Mouse (Mus musculus) hindbrain, embryonic 15.5 days (tissue): Measurements from ENCODE around the gene Gm2431. TPM values are rescaled to one million over a fixed set of nuclear protein-coding genes. Genes with fewer than 3 reads are reported as not detected.
"Not testable (repeated sequence)": the region's sequence is repeated elsewhere in the genome, so short reads cannot be mapped to it uniquely, and the experiment has no call there.

Source experiments
- ATAC-seq: fragments of 200-750 bp; cut with Nextera tagmentation; 2 replicates; pipeline ENCODE4 v1.8.0; 2017; ENCODE audit warnings: low read depth, moderate number of reproducible peaks, moderate TSS enrichment; ENCODE audit not compliant: low FRiP score
- H3K27ac ChIP-seq: fragments of 300-500 bp; sonication (generic); replicated peaks from 2 replicates; pipeline ENCODE4 v1.5.1; 2015; ENCODE audit warnings: mild to moderate bottlenecking, inconsistent platforms
- H3K27me3 ChIP-seq: fragments of 300-500 bp; sonication (generic); 2 replicates; pipeline ENCODE4 v1.6.1; 2015; ENCODE audit warnings: control low read depth, inconsistent platforms
- H3K36me3 ChIP-seq: fragments of 300-500 bp; sonication (generic); 2 replicates; pipeline ENCODE4 v1.6.1; 2015; ENCODE audit warnings: control low read depth, inconsistent platforms
- H3K4me1 ChIP-seq: fragments of 300-500 bp; sonication (generic); replicated peaks from 2 replicates; pipeline ENCODE4 v1.6.1; 2015; ENCODE audit warnings: control low read depth, inconsistent platforms
- H3K4me2 ChIP-seq: fragments of 300-500 bp; sonication (generic); 2 replicates; pipeline ENCODE4 v1.6.1; 2015; ENCODE audit warnings: moderate library complexity, mild to moderate bottlenecking, inconsistent platforms
- H3K4me3 ChIP-seq: fragments of 300-500 bp; sonication (generic); 2 replicates; pipeline ENCODE4 v1.5.1; 2015; ENCODE audit warnings: mild to moderate bottlenecking, inconsistent platforms
- H3K9ac ChIP-seq: fragments of 300-500 bp; sonication (generic); 2 replicates; pipeline ENCODE4 v1.6.1; 2015; ENCODE audit warnings: inconsistent platforms
- H3K9me3 ChIP-seq: fragments of 300-500 bp; sonication (generic); 2 replicates; pipeline ENCODE4 v1.6.1; 2016; ENCODE audit warnings: control low read depth, inconsistent platforms
- WGBS: fragments of 180-500 bp; shearing (Covaris S2); methylation state at CpG from one replicate; pipeline ENCODE4 v1.1.7; 2015; 5-methylcytosine and 5-hydroxymethylcytosine counted together
- polyA plus RNA-seq: library from polyadenylated mRNA; unstranded; fragments of >200 nt; fragmentation: Nextera tagmentation; extraction: Ambion mirVana; gene quantifications from 2 replicates; pipeline ENCODE4 v1.2.1, GENCODE M21; 2015

The Gm2431 gene
- polyA plus RNA-seq = not detected in 2 replicates

GRCm38 (mm10) chr7:142258254-142258653 lies at the start of gene Gm2431:
Gene Gm2431, minus strand, starts transcription at chr7:142258354.
- WGBS = 53% methylated on average over 1 of the region's 1 CpGs
- H3K9me3 ChIP-seq, H3K4me1 ChIP-seq: not testable (repeated sequence)

GRCm38 (mm10) chr7:142303929-142304328 lies 45.8 kb upstream of the Gm2431 start:
- H3K4me2 ChIP-seq, H3K27me3 ChIP-seq, H3K4me1 ChIP-seq, H3K27ac ChIP-seq, H3K9me3 ChIP-seq, H3K9ac ChIP-seq, H3K36me3 ChIP-seq, H3K4me3 ChIP-seq, ATAC-seq: not testable (repeated sequence)
- WGBS = 96% methylated on average over 1 of the region's 1 CpGs

More at GRCm38 (mm10) chr7:142258254-142258653, at the start of gene Gm2431:
- not testable (repeated sequence) for H3K27me3 ChIP-seq, H3K4me3 ChIP-seq, H3K36me3 ChIP-seq, H3K27ac ChIP-seq, ATAC-seq, H3K4me2 ChIP-seq, H3K9ac ChIP-seq

GRCm38 (mm10) chr7:142303249-142303648 lies 45.1 kb upstream of the Gm2431 start, which contains the start of gene Krtap5-4:
Gene Krtap5-4, plus strand, starts transcription at chr7:142303549.
- Histone ChIP-seq H3K36me3 (no peaks in the 10 kb centered on the region), H3K4me3 (no peak within 1 kb of the TSS), H3K9me3 (no peaks in the 10 kb centered on the region), H3K9ac (no peak within 1 kb of the TSS), H3K27me3 (0 out of 2 replicates have a peak, but pooled peaks cover 2% of the 10 kb centered on the region), H3K27ac (no peak within 1 kb of the TSS), H3K4me2 (no peak within 1 kb of the TSS), H3K4me1 (no peaks in the 10 kb centered on the region)
- WGBS = 74% methylated on average over 3 of the region's 3 CpGs
- no peak for ATAC-seq

GRCm38 (mm10) chr7:142297018-142297417 lies 38.9 kb upstream of the Gm2431 start, which contains the start of gene Krtap5-1:
Gene Krtap5-1, minus strand, starts transcription at chr7:142297118.
- not testable (repeated sequence) for H3K27me3 ChIP-seq, H3K27ac ChIP-seq, H3K4me1 ChIP-seq, H3K9me3 ChIP-seq, H3K4me2 ChIP-seq, H3K9ac ChIP-seq, H3K36me3 ChIP-seq, ATAC-seq, H3K4me3 ChIP-seq

GRCm38 (mm10) chr7:142296108-142296507 lies 38.0 kb upstream of the Gm2431 start:
- not testable (repeated sequence) for H3K36me3 ChIP-seq, H3K9me3 ChIP-seq, H3K4me1 ChIP-seq, H3K27ac ChIP-seq, H3K4me3 ChIP-seq, H3K4me2 ChIP-seq, ATAC-seq, H3K27me3 ChIP-seq, H3K9ac ChIP-seq
- 32% methylated on average over 4 of the region's 4 CpGs for WGBS

- Histone ChIP-seq H3K9ac (no peak overlapping the region), H3K9me3 (no peaks in the 10 kb centered on the region), H3K36me3 (no peaks in the 10 kb centered on the region), H3K4me1 (no peaks in the 10 kb centered on the region), H3K27ac (no peak overlapping the region), H3K4me2 (no peak overlapping the region), H3K27me3 (no peaks in the 10 kb centered on the region), H3K4me3 (no peak overlapping the region)
- no peak for ATAC-seq
Observed at GRCm38 (mm10) chr7:142295418-142295817, 37.3 kb upstream of the Gm2431 start.

GRCm38 (mm10) chr7:142293851-142294250 lies 35.7 kb upstream of the Gm2431 start:
- not testable (repeated sequence) for H3K27ac ChIP-seq, H3K36me3 ChIP-seq, H3K9me3 ChIP-seq, H3K4me2 ChIP-seq, H3K4me3 ChIP-seq, H3K9ac ChIP-seq, H3K4me1 ChIP-seq, H3K27me3 ChIP-seq
- ATAC-seq = 0 out of 2 replicates have a peak, but pooled peaks have one; percentile 34
- WGBS = 0% methylated on average over 2 of the region's 2 CpGs

- peaks cover 19% of the 10 kb centered on the region for H3K4me1 ChIP-seq
- H3K27me3 ChIP-seq = peaks cover 16% of the 10 kb centered on the region
- not testable (repeated sequence) for H3K9ac ChIP-seq, H3K4me3 ChIP-seq, H3K27ac ChIP-seq, H3K9me3 ChIP-seq, ATAC-seq, H3K36me3 ChIP-seq, H3K4me2 ChIP-seq
- 77% methylated on average over 9 of the region's 9 CpGs for WGBS
Observed at GRCm38 (mm10) chr7:142285910-142286612, 27.9 kb upstream of the Gm2431 start.

- peak; percentile 83 for ATAC-seq
- WGBS = 26% methylated on average over 23 of the region's 23 CpGs
Observed at GRCm38 (mm10) chr7:142285130-142285835, 27.1 kb upstream of the Gm2431 start.

GRCm38 (mm10) chr7:142284615-142285080 lies 26.5 kb upstream of the Gm2431 start:
- H3K4me3 ChIP-seq = peak overlapping the region; percentile 59
- peaks cover 19% of the 10 kb centered on the region for H3K4me1 ChIP-seq
- peak overlapping the region; percentile 97 for H3K4me2 ChIP-seq
- peak overlapping the region; percentile 58 for H3K9ac ChIP-seq
- H3K27me3 ChIP-seq = peaks cover 16% of the 10 kb centered on the region
- no peaks in the 10 kb centered on the region for H3K36me3 ChIP-seq
- peak; percentile 86 for ATAC-seq
- H3K9me3 ChIP-seq = no peaks in the 10 kb centered on the region
- under 1% methylated on average over 19 of the region's 19 CpGs for whole genome bisulfite sequencing
- peak overlapping the region; percentile 79 for H3K27ac ChIP-seq

More at GRCm38 (mm10) chr7:142285130-142285835, 27.1 kb upstream of the Gm2431 start:
- peaks cover 16% of the 10 kb centered on the region for H3K27me3 ChIP-seq
- H3K4me2 ChIP-seq = peak overlapping the region; percentile 97
- no peaks in the 10 kb centered on the region for H3K9me3 ChIP-seq
- H3K27ac ChIP-seq = peak overlapping the region; percentile 79
- H3K4me3 ChIP-seq = peak overlapping the region; percentile 59
- peaks cover 19% of the 10 kb centered on the region for H3K4me1 ChIP-seq
- H3K36me3 ChIP-seq = no peaks in the 10 kb centered on the region
- peak overlapping the region; percentile 58 for H3K9ac ChIP-seq

- peak overlapping the region; percentile 58 for H3K9ac ChIP-seq
- H3K4me1 ChIP-seq = peaks cover 19% of the 10 kb centered on the region
- H3K9me3 ChIP-seq = no peaks in the 10 kb centered on the region
- H3K27me3 ChIP-seq = peaks cover 16% of the 10 kb centered on the region
- no peaks in the 10 kb centered on the region for H3K36me3 ChIP-seq
- WGBS = under 1% methylated on average over 38 of the region's 38 CpGs
- H3K4me3 ChIP-seq = peak overlapping the region; percentile 59
- peak overlapping the region; percentile 79 for H3K27ac ChIP-seq
- ATAC-seq = peak; percentile 67
- H3K4me2 ChIP-seq = peak overlapping the region; percentile 97
Observed at GRCm38 (mm10) chr7:142284023-142284591, 26.0 kb upstream of the Gm2431 start.

GRCm38 (mm10) chr7:142282847-142283246 lies 24.7 kb upstream of the Gm2431 start:
- Histone ChIP-seq H3K27me3 (peaks cover 16% of the 10 kb centered on the region), H3K4me1 (peaks cover 19% of the 10 kb centered on the region)
- 26% methylated on average over 2 of the region's 2 CpGs for WGBS
- not testable (repeated sequence) for H3K9ac ChIP-seq, ATAC-seq, H3K4me3 ChIP-seq, H3K9me3 ChIP-seq, H3K27ac ChIP-seq, H3K36me3 ChIP-seq, H3K4me2 ChIP-seq
